Comparison of ENCODE assay signal across 12 mouse cellular contexts in genomic region chr8:57611419-57611977, GRCm38 (mm10). TPM values are rescaled to one million over a fixed set of nuclear protein-coding genes. Genes with fewer than 3 reads are reported as not detected.
A peak's percentile ranks its signal among the peaks of the same experiment; 100 is the strongest.
DNase-seq lines count a peak whose midpoint lies in the region; ATAC-seq and TF ChIP-seq lines count a peak whose summit lies in the region.
"Had no signal": no experiment of that assay in that cellular context is flagged by ENCODE, and none has a peak within 500 bp of the region (broad histone marks: within the 10 kb centered on the region; RNA-seq: fewer than 3 reads in every experiment).

No protein-coding gene starts in this region.

- peaks cover 11% of the 10 kb centered on the region for H3K4me1 ChIP-seq in stomach, embryonic 15.5 days
- no peaks in the 10 kb centered on the region for H3K4me1 ChIP-seq in stomach, postnatal 0 days (replicated peaks; ENCODE audit: control insufficient read depth, insufficient read depth)

- no peak for DNase-seq in gastrocnemius, adult 2 months
- DNase-seq in gastrocnemius, adult 18-20 months (ENCODE audit: low spot score) = no peak
- DNase-seq in stomach, postnatal 0 days (ENCODE audit: low spot score) = no peak
- peak; percentile 22 for DNase-seq in kidney, adult 9 months
- no peak for DNase-seq in left cerebral cortex, postnatal 14 days (ENCODE audit: low spot score in 2 of 2)
- no peak for DNase-seq in urinary bladder, postnatal 4 days (ENCODE audit: low spot score in 2 of 2)
- no peak for DNase-seq in frontal cortex, postnatal 36 days (ENCODE audit: low spot score in 2 of 2)

- intact Hi-C loops in gastrocnemius, adult 2 months (cut with DNase I) = no loop called here
- intact Hi-C loops in left cerebral cortex, postnatal 14 days (cut with DNase I) = no loop called here

- peak overlapping the region; percentile 53 for H3K4me3 ChIP-seq in gastrocnemius, adult 2 months
- H3K4me3 ChIP-seq in stomach, embryonic 15.5 days (replicated peaks) = no peak overlapping the region
- no peak overlapping the region for H3K4me3 ChIP-seq in stomach, postnatal 0 days (ENCODE audit: low read depth, low read length)
- H3K4me3 ChIP-seq: left cerebral cortex, adult 2 months; lung, embryonic 15.5 days had no signal

- H3K4me2 ChIP-seq in stomach, embryonic 15.5 days = no peak overlapping the region
- no peak overlapping the region for H3K4me2 ChIP-seq in stomach, postnatal 0 days (replicated peaks; ENCODE audit: low read depth)
- H3K4me2 ChIP-seq: lung, embryonic 15.5 days had no signal

- TF ChIP-seq EP300 in stomach, postnatal 0 days (optimal IDR thresholded peaks at IDR 0.05) = no peak

- 30% methylated on average over 7 of the region's 7 CpGs for WGBS in stomach, embryonic 15.5 days
- WGBS in stomach, postnatal 0 days = 34% methylated on average over 7 of the region's 7 CpGs

- no peaks in the 10 kb centered on the region for H3K9me3 ChIP-seq in stomach, embryonic 15.5 days
- no peaks in the 10 kb centered on the region for H3K9me3 ChIP-seq in stomach, postnatal 0 days (ENCODE audit: control insufficient read depth, low read length)
- H3K9me3 ChIP-seq: lung, embryonic 15.5 days had no signal

- H3K36me3 ChIP-seq in stomach, embryonic 15.5 days = no peaks in the 10 kb centered on the region
- no peaks in the 10 kb centered on the region for H3K36me3 ChIP-seq in stomach, postnatal 0 days (ENCODE audit: control insufficient read depth, insufficient read depth, low read length)
- H3K36me3 ChIP-seq: lung, embryonic 15.5 days had no signal

- H3K27ac ChIP-seq in gastrocnemius, adult 2 months = peak overlapping the region; percentile 71
- H3K27ac ChIP-seq in stomach, embryonic 15.5 days = peak overlapping the region; percentile 26; the same call in 1 of the 2 replicates
- no peak overlapping the region for H3K27ac ChIP-seq in stomach, postnatal 0 days (replicated peaks)
- H3K27ac ChIP-seq: left cerebral cortex, adult 2 months; lung, embryonic 15.5 days had no signal

- H3K9ac ChIP-seq in stomach, embryonic 15.5 days = no peak overlapping the region
- no peak overlapping the region for H3K9ac ChIP-seq in stomach, postnatal 0 days (ENCODE audit: low read length)
- H3K9ac ChIP-seq: lung, embryonic 15.5 days had no signal

- 0 out of 2 replicates have a peak, but pooled peaks have one; percentile 34 for ATAC-seq in stomach, embryonic 15.5 days (ENCODE audit: insufficient read depth, low FRiP score, low read depth)
- ATAC-seq in stomach, postnatal 0 days (ENCODE audit: low FRiP score, low TSS enrichment) = no peak
- ATAC-seq: CD4-positive, CD25-positive, alpha-beta regulatory T cell, adult 4 months; intestine, postnatal 0 days had no signal

- no peaks in the 10 kb centered on the region for H3K27me3 ChIP-seq in stomach, embryonic 15.5 days (replicated peaks)
- H3K27me3 ChIP-seq in stomach, postnatal 0 days (ENCODE audit: control insufficient read depth, insufficient read depth, low read length) = no peaks in the 10 kb centered on the region
- H3K27me3 ChIP-seq: lung, embryonic 15.5 days had no signal

- TF ChIP-seq CTCF in gastrocnemius, adult 2 months (IDR thresholded peaks at IDR 0.05) = no peak
- no peak for TF ChIP-seq CTCF in stomach, postnatal 0 days (IDR thresholded peaks at IDR 0.05; ENCODE audit: low read depth)

RNA-seq across cellular contexts. Expression of gene Galnt7, which starts 41.3 kb away (rescaled TPM):
- total RNA-seq in gastrocnemius, adult 2 months (2021) = 1 to 10 TPM; 2.5 to 3.0 TPM
- 1 to 10 TPM; 2.0 to 2.3 TPM for total RNA-seq in gastrocnemius, adult 18-20 months (2021)
- 32.1 TPM in 2 replicates for polyA plus RNA-seq in stomach, embryonic 15.5 days (2015; fragmentation: Nextera tagmentation; extraction: Ambion mirVana)
- polyA plus RNA-seq in stomach, postnatal 0 days (2015; fragmentation: Nextera tagmentation; extraction: Ambion mirVana) = 29.6 and 30.6 TPM in 2 replicates
- total RNA-seq in left cerebral cortex, postnatal 14 days (2021) = 1 to 10 TPM; 8.1 to 8.3 TPM
